Mouse (Mus musculus) cerebellum, postnatal 36 days (tissue): ENCODE measurements around the gene Spag5.
"Not testable (repeated sequence)": the region's sequence is repeated elsewhere in the genome, so short reads cannot be mapped to it uniquely, and the experiment has no call there.

Source experiments
- DNase-seq, 2 experiments: peaks; one replicate each; pipeline ENCODE4 v3.0.0; 2021 to 2022; ENCODE audit warnings: mixed read lengths in 2 of 2

Spag5 gene

DNA sequence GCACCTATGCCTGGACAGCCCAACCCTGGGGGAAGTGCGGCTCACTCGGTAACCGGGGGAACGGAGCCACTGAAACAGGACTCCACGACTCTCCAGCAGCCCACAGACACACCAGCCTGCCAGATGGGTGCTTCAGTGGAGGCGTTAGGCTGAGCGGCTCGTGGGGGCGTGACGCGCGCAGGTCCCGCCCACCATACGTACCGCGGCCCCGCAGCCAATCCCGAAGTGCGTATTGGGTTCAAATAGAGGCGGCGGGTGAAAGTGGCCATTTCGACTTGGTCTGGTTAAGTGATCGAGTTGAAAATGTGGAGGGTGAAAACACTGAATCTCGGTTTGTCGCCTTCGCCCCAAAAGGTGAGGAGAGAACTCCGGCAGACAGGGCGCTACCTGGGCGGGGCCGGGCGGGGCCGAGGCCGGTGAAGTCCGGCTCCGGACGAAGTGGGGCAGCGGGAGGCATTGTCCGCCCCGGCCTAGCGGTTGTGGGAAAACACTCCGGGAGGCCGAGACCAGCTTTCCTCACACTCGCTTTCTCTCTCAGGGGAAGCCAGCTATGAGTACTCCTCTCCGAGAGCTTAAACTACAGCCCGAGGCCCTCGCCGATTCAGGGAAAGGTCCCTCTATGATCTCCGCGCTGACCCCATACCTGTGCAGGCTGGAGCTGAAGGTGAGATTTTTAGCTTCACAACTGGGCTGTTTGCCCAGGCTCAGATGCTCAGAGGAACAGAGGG is at the start of gene Spag5:
Spag5 (plus strand) TSS at position 173 of the 728 bp plus-strand sequence.
- DNase-seq, result peak; percentile 83 to 84

DNA sequence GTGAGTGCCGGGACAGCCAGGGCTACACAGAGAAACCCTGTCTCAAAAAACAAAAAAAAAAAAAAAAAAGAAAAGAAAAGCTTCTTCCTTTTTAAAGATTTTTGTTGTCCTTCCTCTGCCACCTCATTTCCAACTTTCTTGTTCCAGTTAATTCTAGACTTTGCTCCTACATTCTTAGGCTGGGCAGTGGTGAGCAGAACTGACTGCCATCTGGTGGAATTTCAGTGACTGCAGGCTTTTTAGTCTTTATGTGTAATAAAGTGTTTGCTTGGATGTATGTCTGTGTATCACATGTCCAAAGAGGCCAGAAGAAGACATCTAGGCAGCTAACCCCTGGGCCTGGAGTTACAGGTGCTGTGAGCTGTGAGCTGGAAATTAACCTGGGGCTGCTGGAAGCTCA is 44.7 kb upstream of the Spag5 start:
- no peak for DNase-seq

DNA sequence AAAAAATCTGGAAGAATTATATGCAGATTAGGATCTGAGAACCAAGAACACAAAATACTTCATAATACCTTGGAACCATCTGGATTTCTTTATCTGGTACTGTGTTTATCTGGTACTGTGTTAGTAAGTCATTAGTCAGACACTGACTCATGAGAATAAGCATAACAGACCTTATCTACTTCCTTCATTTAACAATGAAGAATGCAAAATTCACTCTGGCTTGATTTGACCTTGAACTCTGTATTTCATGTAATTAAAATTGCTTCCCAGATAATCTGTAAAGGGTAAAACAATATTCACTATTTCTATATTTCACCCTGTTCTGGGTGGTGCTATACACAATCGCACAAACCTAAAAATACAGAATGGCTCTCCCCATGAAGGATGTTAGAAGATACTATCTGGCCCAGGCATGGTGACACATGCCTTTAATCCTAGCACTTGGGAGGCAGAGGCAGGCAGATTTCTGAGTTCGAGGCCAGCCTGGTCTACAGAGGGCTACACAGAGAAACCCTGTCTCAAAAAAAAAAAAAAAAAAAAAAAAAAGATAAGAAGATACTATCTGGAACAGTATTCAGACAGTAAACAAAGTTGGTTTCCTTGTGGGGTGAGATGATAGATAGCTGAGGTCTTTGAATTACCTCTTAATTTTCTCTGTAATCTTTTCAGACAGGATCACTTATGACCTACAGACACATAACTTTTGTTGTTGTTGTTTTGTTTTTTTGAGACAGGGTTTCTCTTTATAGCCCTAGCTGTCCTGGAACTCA is 40.7 kb upstream of the Spag5 start:
- no peak for DNase-seq

DNA sequence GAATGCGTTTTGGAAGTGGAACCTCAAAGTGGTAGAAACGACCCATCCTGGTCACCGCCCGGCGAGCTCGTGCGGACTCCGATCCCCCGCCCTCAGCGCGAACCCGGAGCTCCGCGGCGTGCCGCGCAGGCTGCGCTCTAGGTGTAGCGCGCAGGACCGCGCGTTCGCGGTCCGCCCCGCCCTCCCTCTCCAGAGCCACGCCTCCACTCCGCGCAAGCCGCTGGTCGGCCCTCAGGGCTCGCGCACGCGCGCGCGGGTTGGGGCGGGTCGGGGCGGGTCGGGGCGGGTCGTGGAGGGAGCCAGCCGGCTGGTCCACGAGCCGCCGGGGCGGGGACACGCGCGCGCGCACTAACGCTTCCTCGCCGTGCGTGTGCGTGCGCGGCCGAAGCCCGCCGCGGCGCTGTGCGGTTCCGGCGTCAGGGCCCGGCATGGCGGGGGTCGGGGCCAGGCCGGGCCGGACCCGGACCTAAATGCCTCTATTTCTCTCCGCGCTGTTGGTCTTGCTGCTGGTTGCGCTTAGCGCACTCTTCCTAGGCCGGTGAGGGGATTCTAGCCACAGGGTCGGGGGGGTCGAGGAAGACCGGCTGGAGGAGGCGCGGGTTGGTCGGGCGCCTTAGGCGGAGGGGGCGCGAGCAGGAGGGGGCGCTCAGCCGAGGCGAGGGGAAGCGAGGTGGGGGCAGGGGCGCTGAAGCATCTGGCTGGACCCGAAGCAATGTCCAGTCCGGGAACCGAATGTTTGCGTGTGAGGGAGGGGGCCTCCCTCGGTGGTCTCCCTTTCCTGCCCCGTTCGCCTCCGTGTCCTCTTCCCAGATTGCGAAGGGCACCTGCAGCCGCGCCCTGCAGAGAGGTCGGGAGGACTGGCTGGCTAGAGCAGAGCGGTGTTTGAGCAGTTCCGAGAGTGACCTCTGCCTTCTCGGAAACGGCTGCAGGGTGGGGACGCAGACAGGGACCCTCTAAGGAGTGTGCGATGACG is 39.7 kb upstream of the Spag5 start, which contains the start of gene 2610507B11Rik:
2610507B11Rik (plus strand) TSS at position 373 of the 973 bp plus-strand sequence.
- DNase-seq, result peak; percentile 84 to 94

DNA sequence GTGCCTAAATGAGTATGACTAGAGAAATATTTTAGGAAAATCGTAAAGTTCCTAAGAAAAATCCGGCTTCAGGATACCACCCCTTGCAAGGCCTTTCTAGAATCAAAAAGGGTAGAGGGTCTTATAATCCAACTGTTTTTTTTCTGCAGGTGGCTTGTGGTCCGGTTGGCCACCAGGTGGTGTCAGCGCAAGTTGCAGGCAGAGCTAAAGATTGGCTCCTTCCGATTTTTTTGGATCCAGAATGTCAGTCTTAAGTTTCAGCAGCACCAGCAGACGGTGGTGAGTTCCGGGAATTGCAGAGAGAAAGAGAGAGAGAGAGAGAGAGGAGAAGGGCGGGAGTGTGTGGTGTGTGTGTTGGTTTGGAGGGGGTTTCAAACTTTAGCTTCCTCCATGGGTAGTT is 38.8 kb upstream of the Spag5 start:
- DNase-seq, result peak; percentile 43 to 57

DNA sequence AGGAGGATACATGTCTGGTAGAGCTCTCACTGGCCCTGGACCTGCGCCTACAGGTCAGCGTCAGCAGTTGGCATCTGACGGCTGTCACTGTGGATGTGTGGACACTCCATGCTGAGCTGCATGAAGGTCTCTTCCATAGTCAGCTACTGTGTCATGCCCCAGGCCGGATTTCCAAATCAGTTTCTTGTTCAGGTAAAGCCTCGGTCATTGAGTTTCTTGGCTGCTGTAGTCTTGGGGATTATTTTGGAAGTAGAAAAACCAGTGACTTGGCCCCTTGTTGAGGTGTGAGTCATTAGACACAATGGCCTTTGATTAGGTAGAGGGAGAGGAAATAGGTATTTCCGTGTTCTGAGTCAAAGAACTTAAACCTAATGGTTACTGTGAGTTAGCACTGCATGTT is 35.8 kb upstream of the Spag5 start:
- no peak for DNase-seq

DNA sequence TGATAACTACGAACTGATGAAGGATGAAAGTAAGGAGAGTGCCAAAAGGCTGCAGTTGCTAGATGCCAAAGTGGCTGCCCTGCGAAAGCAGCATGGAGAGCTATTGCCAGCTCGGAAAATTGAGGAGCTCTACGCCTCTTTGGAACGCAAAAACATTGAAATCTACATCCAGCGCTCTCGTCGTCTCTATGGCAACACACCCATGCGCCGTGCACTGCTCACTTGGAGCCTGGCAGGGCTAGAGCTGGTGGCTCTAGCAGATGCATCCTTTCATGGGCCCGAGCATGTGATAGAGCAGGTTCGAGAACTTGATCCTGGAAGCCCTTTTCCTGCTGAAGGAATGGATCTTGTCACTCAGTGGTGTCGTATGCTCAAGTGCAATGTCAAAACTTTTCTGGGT is 29.3 kb upstream of the Spag5 start:
- no peak for DNase-seq

DNA sequence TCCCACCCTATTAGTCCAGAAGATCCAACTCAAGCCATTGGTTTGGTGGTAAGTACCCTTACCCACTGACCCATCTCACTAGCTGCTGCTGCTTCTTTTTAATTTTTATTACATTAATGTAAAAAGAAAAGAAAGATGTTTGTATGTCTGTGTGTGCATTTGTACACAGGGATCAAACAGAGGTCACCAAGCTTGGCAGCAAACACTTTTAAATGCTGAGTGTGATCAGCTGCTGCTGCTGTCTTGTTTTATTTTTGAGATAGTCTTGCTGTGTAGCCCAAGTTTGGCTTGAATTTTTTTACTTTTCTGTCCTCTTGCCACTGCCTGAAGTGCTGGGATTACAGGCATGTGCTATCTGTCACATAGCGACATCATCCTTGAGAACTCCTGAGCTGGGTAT is 25.7 kb upstream of the Spag5 start:
- DNase-seq, result no peak

DNA sequence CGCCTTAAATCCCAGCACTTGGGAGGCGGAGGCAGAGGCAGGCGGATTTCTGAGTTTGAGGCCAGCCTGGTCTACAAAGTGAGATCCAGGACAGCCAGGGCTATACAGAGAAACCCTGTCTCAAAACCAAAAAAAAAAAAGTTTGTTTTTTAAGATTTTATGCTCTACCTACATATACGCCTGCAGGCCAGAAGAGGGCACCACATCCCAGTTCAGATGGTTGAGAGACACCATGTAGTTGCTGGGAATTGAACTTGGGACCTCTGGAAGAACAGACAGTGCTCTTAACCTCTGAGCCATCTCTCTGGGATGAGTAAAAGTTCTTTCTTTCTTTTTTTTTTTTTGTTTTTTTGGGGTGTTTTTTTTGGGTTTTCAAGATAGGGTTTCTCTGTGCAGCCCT is 25.2 kb upstream of the Spag5 start:
- DNase-seq, result not testable (repeated sequence)

DNA sequence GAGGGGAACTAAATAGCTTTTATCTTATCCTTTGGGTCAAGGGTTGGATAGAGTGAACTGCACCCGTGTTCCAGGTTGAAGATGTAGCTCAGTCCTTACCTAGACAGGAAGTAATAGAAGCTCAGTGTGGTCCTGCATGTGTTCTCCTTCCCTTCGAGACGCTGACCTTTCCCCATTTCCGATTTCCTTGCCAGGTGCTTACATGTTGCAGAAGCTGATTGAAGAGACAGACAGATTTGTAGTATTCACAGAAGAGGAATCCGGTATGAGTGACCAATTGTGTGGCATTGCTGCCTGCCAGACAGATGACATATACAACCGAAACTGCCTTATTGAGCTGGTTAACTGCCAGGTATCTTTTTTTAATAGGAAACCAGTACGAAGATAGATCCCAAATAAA is 22.5 kb upstream of the Spag5 start:
- DNase-seq, result no peak

DNA sequence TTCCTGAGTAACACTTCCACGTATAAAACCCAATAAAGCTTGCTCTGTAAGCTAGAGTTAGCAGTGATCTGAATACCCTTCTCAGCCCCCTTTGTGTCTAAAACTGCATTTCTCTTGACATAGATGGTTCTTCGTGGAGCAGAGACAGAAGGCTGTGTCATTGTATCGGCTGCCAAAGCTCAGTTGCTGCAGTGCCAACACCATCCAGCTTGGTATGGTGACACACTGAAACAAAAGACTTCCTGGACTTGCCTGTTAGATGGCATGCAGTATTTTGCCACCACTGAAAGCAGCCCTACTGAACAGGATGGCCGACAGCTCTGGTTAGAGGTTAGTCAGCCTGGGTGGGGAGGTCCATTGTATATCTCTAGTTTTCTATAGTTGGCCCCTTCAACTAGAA is 21.7 kb upstream of the Spag5 start:
- DNase-seq, result no peak

DNA sequence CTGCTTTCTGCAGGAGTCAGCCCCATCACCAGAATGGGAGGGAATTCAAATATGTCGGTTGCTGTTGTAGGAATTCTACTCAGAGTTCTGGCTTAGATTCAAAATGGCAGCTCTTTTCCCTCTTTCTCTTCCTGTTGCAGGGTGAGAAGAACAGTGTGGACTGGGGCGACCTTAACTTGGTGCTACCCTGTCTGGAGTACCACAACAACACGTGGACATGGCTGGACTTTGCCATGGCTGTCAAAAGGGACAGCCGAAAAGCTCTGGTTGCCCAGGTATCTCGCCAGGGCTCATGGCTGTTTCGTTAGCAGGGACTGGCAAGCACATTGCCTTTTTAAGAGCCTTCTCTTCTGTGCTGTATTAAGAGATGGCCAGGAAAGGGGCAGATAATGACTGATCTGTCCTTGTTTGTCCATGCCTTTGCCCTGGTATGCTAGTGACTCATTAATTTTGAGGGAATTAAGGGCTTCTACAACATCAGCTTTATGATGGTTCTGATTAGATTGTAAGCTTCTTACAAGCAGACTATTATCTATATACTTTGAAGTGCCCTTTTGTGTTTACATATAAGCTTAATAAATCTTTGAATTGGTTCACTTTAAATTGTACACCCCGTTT is 12.1 kb upstream of the Spag5 start:
- DNase-seq, result no peak

DNA sequence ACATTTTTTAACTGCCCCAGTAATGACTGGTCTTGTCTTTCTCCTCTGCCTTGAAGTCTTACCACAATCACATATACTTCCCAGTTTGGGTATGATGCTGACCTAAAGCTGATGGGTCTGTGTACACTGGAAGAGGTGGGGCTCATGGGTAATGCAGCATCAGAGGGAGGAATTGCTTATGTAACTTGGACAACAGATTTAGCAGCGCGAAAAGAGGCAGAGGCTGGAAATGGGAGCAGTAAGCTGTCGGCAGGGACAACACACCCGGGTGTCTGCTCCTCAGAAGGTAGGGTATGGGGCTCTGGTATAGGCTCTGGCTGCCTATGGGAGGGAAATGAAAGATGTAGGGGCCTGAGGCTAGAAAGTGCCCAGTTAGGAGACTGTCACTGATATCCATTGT is 10.7 kb upstream of the Spag5 start, which contains the start of gene BC030499:
BC030499 (plus strand) TSS at position 188 of the 400 bp plus-strand sequence.
- no peak for DNase-seq

DNA sequence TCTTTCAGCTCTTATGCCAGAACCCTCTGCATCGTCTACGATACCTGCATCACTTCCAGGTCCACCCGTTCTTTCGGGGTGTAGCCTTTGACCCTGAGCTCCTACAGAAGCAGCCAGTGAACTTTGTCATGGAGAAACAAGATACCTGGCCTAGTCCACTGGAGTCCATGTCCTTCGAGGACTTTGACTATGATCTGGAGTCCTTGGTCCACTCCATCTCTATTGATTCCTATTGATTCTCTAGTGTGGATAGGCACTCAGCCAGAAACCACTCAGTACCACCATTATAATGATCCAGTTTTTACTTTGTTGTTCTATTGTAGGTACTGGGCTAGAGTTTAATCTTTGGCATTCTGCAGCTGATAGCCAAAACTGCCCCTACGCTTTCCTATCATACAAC is 6.7 kb upstream of the Spag5 start:
- no peak for DNase-seq

DNA sequence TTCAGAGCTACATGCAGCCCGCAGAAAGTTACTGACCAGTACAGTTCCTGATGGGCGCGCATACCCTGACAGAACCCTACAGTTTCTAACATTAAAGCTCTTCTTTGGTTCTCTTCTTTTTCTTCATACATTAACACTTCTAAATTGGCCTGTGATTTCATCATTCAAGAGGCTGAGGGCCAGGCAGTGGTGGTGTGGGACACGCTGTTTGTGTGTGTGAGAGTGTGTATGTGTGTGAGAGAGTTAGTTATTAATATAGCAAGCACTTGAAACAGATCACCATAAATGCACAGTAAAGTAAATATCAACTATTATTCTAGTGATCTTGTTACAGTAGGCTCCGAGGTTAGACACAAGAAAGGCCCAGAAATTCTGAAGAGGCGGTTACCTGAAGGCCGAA is 412 bp upstream of the Spag5 start:
- DNase-seq, result no peak

DNA sequence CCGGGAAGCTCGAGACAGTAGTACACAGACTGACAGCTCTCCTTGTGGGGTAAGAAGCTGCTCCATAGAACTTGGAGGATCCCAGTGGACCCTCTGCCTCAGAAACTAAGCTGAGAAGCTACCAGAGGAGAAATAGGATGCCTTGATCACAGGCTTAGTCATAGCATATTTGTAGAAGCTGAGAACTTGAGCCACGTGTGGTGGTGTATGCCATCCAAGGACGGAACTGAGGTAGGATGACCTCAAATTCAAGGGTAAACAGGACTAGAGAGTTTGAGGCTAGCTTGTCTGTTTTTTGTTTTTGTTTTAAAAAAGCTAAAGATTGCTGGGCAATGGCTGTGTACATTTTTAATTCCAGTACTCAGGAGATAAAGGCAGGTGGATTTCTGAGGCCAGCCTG is 3.9 kb downstream of the Spag5 start:
- DNase-seq, result no peak

DNA sequence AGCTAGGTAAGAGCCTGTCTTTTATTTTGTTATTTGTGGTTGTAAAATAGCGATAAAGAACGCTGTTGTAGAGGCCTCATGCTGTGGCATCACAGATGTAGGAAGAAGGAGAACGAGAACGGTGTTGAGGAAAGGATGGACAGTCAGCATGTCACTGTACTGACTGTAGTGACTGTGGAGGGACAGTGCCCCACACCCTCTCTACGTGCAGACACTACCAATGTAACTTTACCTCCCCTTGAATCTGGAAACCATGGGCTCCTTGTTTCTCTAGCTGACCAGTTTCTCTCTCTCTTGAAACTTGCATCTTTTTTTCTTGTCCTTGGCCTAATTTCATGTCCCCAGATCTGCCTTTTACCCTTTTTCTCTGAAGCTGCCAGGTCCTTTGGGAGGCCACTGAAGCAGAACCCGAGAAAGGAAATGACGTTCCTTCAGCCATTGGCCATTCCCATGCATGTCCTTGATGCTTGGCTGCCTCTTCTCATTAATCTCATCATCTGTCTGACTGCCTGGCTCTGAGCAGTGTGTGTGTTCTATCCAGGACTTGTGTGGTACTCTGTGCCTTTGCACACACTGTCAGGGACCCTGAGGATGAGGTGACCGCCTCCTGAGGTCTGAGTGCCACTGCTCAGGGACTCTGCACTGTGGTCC is 9.7 kb downstream of the Spag5 start:
- DNase-seq, result no peak

DNA sequence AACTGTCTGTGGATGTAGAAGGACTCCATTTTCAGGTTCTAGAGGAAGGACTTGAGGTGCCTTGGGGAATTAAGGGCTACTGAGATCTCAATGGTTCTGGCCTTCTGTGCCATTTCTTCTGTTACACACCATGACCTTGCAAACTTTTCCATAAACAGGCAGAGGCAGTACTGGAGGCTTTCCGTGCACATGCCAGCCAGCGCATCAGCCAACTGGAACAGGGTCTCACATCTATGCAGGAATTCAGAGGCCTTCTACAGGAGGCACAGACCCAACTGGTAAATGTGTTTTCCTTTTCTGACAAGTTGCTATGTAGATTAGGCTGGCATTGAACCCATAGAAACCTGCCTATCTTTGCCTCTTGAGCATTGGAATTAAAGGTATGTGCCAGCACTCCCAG is 12.3 kb downstream of the Spag5 start:
- DNase-seq, result no peak

DNA sequence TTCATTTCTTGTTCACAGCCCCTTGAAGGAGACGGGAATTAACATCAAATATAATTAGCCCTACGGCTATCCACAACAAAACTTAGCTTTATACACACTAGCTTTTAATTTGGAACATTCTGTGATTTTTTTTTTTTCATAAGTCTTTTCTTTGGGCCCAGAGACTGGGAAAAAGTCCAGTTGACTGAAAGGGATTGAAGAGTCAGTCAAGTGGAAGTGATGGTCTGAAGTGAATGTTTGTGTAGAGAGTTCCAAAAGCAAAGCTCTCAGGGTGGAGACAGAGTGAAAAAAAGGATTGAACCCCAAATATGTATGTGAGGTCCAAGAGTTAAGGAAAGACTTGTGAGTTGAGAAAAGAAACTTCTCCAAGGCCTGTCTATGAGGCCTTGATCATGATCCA is 17.1 kb downstream of the Spag5 start:
- no peak for DNase-seq

DNA sequence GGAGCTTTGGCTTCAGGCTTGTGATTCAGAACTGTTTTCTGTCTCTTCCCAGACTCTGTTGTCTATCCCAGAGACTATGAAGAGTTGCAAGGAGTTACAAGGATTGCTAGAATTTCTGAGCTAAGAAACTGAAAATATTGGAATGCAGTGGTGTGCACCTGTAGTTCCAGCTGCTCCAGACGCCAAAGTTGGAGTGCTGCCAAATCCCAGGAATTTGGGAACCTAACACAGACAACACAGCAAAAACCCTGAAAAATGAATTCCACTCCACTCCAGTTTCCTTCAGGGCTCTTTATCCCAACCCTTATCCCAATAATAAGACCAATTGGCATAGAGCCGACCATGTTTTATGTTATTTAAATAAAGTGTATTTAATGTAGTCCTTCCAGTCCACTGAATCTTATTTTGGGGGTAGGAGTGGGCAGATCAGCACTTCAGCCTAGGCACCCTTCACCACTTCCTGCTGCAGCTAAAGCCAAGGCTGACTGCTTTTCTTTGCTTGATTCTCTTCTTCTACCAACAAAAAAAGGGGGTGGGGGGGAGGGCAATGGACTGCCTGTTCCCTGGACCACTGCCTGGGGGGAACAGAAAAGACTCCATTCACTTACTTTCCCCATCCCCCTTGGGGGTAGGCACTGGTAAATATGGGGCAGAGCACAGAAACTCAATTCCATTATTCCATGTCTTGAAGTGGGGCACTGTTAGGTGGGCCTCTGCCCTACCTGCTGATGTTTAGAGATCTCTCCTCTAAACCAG is 20.9 kb downstream of the Spag5 start:
- no peak for DNase-seq

DNA sequence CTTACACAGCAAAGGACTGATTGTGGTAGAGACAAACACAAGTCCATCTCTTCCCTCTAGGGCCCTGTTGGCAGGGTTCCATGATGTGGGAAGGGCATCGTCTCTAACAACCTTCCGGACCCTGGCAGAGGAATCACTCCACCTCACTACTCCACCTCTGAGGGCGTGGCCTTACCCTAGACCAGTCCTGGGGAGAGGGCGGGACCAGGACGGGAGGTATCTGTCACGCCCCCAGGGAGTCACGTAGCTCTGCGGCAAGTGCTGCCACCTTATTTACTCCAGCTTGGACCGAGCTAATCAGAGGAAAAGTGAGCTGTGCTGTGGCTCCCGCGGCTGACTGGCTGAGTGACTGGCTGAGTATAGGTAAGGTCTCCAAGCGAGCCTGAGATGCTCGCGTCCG is 21.5 kb downstream of the Spag5 start, which contains the start of gene Aldoc:
Aldoc (plus strand) TSS at position 109 of the 400 bp plus-strand sequence.
- DNase-seq, result peak; percentile 85 to 87
